Mouse (Mus musculus) activated CD4-positive, CD25-positive, alpha-beta regulatory T cell (primary cell): ENCODE data around the gene Slc5a12. TPM values are rescaled to one million over a fixed set of nuclear protein-coding genes. Genes with fewer than 3 reads are reported as not detected.

Experiments used
- polyA plus RNA-seq, 2 experiments: library from polyadenylated mRNA; unstranded; fragments of 100-300 nt; shearing (Covaris generic); gene quantifications; one replicate each; pipeline ENCODE4 v1.2.1; 2017

Slc5a12 gene
- polyA plus RNA-seq = not detected

DNA sequence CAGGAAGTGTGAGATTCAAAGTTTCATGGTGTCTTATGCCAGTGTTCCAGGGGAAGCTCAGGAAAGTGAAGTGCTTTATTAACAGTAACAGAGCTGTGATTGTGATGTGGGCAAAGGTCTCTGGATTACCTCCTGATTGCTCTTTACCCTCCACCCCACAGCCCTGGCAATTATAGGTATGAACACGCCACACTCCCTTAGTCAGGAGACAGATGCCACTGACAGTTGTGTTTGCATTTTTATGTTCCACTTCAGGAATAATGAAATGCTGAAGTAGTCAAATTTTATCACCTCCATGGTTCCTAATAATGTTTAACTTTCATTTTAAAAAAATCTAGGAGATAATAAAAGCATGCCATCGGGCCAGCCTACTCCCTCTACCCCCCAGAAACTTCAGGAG lies at the start of gene Slc5a12:
Gene Slc5a12 (plus strand): TSS at position 367 of the 400 bp plus-strand sequence.

Other genes with a start within 250 kb of the Slc5a12 start
- gene Fibin, start 234.1 kb upstream of the Slc5a12 start, polyA plus RNA-seq = under 1 TPM in 1 of 2 experiments, not detected in 1; 0.15 TPM
- under 1 TPM in 1 of 2 experiments, not detected in 1; 0.14 TPM for gene Muc15, start 124.0 kb downstream of the Slc5a12 start, polyA plus RNA-seq